Mouse (Mus musculus) thymus, postnatal 10 days (tissue): Measurements from ENCODE around the gene Qrich1.
A peak's percentile ranks its signal among the peaks of the same experiment; 100 is the strongest.
"Not testable (repeated sequence)": the region's sequence is repeated elsewhere in the genome, so short reads cannot be mapped to it uniquely, and the experiment has no call there.

Source experiments
- DNase-seq, 2 experiments: peaks; one replicate each; pipeline ENCODE4 v3.0.0; 2021; ENCODE audit warnings: low spot score in 2 of 2

Gene Qrich1

DNA sequence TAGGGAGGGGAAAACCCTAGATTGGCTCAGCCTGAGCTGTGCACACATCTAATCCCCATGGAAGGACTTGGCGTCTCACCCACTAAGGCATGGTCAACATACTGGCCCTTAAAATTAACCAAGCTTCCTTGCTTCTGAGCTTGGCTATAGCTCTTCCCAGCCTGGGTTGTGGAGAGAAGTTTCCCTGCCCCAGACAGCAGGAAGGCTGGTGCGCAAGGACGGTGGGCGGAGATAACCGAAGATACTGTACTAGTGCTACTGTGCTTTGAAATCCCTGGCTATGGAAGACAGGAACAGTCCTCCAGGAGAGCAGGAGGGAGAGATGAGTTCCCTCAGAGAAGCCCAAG lies 62.7 kb downstream of the Qrich1 start:
- DNase-seq: no peak

DNA sequence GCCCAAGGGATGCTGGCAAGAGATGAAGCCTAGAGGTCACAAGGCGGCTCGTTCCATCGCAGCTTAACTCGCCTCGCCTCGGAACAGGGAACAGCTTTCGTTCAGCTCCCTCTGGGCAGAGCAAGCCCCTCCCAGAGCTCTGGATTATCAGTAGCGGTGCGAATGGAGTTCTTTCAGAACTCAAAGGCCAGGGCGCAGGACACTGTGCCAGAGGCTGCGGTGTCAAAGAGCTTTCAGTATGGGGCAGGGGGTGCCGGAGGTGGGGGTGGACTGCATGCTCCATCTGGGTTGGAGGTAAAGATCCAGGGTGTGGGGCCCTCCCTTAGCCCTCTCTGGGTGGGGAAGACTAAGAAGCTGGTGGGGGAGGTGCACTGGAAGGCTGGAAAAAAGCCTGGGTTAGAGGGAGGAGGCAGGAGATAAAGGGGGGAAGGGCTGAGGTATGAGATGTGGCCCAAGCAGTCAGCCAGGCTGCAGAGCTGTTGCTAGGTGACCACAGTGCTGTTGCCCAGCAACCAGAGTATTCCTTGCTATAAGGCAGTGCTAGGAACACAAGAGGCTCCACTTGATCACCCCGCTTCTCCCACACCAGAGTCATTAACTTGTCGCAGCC lies 71.1 kb downstream of the Qrich1 start:
- DNase-seq: no peak

DNA sequence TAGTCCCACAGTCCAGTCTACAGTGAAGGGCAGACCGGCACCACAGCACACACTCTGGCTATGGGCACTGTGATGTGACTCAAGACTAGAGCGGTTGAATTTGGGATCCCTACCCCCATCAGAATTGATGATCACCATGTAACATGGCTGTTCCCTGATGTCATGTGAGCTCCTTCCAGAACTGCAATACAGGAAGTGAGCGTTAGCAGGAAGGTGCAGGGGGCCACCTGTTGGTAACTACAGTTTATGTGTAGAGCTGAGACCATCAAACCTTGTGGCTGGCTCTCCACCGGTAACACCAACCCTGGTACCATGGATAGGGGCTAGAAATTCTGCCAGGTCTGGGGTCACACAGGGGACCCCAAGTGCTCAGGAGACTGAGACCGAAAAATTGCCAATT lies 72.6 kb downstream of the Qrich1 start:
- peak in 1 of 2 experiments; percentile 40 for DNase-seq

DNA sequence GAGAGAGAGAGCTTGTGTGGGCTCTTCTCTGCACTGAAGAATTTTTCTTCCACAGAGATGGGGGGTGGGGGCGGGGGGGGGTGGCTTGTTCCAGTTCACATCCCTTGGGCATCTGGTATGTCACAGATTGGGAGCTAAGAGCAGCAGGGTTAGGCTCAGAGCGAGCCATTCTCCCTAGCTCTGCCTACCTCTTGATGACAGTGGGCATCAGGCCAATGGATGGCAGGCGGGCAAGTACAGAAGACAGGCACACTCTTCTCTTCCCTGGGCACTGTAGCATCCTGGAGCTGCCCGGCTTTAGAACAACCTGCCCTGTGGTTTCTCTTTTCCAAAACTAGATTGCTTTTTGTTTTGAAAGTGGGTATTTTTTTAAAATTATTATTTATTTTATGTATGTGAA lies 74.9 kb downstream of the Qrich1 start:
- DNase-seq: no peak

DNA sequence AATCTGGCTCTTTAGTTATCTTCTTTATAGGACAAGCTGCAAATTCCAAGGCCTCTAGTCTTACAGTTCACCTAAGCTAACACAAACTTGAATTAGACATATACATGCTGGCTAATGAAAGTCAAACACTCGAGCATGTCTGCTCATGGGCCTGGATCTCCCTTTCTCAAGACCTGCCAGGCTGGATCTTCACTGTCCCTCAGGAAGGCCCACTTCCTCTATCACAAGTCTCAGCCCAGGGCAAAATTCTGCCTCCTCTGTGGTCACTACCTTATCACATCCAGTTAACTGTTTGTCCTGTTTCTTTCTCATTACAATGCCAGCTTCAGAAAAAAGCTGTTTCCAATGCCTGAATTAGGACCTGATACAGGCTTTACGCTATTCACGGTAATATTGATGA lies 77.7 kb downstream of the Qrich1 start:
- DNase-seq: no peak

DNA sequence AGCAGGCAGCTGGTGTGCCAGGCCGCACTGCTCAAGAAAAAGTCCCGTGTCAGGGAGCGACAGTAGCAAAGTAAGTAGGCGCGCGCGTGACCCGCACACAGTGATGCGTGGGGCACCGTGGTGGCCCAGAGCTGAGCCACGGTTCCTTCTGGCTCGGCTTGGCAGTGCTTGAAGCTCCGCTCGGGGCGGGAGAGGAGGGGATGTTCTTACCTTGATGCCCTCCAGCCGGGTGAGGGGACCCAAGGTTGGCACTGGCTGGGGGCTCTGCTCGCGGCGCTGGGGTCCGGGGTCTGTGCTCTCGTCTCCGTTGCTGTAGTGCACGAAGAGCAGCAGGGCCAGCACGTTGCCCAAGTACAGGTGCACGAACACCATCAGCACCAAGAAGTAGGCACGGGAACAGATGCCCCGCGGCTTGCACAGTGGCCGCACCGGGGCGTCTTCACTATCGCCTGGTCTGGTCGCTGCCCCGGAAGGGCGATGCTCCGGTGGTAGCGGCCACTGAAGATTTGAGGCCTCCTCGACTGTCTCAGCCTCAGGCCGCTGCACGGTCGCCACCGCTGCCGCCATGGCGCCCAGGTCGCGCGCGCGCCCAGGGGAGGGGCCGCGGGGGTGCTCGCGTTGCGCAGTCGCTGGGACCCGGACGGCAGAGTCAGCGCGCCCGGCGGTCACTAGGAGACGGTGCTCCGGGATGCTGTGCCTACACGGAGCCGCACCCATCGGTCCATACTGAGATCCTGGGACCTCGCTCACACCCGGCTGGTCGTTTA lies 80.6 kb downstream of the Qrich1 start, which contains the start of gene P4htm:
P4htm (minus strand) TSS at position 670 of the 767 bp plus-strand sequence.
- DNase-seq: peak; percentile 23 to 48

DNA sequence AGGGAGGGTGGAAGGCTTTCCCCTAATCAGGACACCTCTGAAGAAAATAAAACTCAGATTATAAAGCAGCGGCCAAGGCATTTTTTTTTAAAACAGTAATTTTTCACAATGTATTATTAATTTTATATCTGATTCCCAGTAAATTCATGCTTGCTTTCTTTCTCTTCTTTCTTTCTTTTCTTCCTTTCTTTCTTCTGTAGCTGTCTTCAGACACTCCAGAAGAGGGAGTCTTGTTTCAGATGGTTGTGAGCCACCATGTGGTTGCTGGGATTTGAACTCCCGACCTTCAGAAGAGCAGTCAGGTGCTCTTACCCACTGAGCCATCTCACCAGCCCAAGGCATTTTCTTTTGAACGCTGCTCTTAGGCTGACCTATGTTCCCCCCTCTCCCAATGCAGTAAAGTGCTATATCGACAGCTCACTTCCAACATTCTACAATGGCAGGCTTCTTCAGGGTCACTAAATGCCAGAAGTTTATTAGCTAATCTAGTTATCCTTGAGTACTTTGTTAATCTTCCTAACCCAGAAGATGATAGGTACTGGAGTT lies 82.5 kb downstream of the Qrich1 start:
- no peak for DNase-seq

DNA sequence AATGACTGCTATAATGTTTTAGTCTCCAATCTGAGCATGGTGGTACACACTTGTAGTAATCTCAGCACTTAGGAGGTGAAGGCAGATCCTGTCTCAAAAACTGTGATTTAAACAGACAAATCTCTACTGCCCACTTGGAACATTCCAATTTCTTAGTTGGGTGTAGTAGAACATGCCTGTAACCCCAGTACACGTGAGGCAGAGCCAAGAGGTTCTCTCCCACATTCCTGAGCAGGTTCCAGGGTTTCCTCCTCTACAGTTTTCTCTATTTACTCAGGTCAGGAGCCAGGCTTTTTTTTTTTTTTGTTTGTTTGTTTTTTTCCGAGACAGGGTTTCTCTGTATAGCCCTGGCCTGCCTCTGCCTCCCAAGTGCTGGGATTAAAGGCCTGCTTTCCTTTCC lies 83.4 kb downstream of the Qrich1 start:
- no peak for DNase-seq

DNA sequence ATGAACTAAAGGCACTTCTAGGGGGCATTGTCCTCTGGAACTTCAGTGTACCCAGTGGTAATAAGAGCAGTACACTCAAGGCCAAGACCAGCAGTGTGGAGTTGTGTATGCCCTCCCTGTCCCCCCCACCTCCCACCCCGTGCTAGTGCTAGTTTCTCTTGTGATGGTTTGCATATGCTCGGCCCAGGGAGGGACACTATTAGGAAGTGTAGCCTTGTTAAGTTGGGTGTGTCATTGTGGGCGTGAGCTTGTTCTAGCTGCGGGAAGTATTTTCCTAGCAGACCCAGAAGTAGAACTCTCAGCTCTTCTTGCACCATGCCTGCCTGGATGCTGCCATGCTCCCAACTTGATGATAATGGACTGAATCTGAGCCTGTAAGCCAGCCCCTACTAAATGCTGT lies 85.4 kb downstream of the Qrich1 start:
- no peak for DNase-seq

DNA sequence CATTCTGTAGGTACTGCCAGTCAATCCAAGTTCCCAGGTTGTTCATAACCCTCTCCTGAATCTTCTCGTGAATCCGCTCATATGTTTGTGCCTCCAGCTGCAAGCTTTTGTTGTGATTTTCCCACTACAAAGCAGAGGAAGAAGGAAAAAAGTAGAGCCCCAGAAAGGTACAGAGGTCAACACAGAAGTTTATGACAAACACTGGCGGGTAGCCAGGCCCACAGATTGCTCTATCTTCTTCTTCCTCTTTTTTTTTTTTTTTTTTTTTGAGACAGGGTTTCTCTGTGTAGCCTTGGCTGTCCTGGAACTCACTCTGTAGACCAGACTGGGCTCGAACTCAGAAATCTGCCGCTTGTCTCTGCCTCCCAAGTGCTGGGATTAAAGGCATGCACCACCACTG lies 91.3 kb downstream of the Qrich1 start:
- DNase-seq: not testable (repeated sequence)

DNA sequence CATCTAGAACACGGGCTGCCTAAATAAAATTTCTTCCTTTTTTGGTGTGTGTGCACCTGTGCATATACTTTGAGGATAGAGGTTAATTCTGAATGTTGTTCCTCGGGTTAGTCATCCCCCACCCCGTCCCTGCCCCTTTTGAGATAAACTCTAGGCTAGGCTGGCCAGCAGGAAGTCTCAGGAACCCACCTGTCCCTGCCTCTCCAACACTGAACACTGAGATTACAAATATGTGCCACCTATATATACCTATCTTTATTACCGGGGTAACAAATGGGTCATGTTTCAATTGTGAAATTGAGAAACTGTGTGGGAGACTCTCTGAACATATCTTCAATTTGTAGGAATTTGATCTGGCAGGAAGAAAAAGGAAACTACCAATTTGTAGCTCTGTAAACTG lies 92.3 kb downstream of the Qrich1 start:
- no peak for DNase-seq
